12 mouse cellular contexts compared by ENCODE assay signal in genomic region chr4:136699084-136699450, GRCm38 (mm10).
DNase-seq lines count a peak whose midpoint lies in the region; ATAC-seq lines count a peak whose summit lies in the region.
"Had no signal": no experiment of that assay in that cellular context is flagged by ENCODE, and none has a peak within 500 bp of the region (broad histone marks: within the 10 kb centered on the region; RNA-seq: fewer than 3 reads in every experiment).

No protein-coding gene starts in this region.

- no peak overlapping the region for H3K4me3 ChIP-seq in forebrain, embryonic 10.5 days
- H3K4me3 ChIP-seq in forebrain, embryonic 11.5 days (ENCODE audit: low read depth, low read length) = no peak overlapping the region
- H3K4me3 ChIP-seq in embryonic facial prominence, embryonic 13.5 days = no peak overlapping the region
- H3K4me3 ChIP-seq in hindbrain, embryonic 15.5 days = no peak overlapping the region
- H3K4me3 ChIP-seq: liver, embryonic 15.5 days had no signal

- H3K27me3 ChIP-seq in forebrain, embryonic 10.5 days (ENCODE audit: poor library complexity, severe bottlenecking) = no peaks in the 10 kb centered on the region
- no peaks in the 10 kb centered on the region for H3K27me3 ChIP-seq in forebrain, embryonic 11.5 days (ENCODE audit: control insufficient read depth, insufficient read depth, low read length)
- H3K27me3 ChIP-seq in embryonic facial prominence, embryonic 13.5 days = no peaks in the 10 kb centered on the region
- H3K27me3 ChIP-seq in hindbrain, embryonic 15.5 days = no peaks in the 10 kb centered on the region
- H3K27me3 ChIP-seq: liver, embryonic 15.5 days had no signal

- H3K9me3 ChIP-seq in forebrain, embryonic 10.5 days = no peaks in the 10 kb centered on the region
- no peaks in the 10 kb centered on the region for H3K9me3 ChIP-seq in forebrain, embryonic 11.5 days (ENCODE audit: control insufficient read depth, low read length)
- no peaks in the 10 kb centered on the region for H3K9me3 ChIP-seq in embryonic facial prominence, embryonic 13.5 days
- H3K9me3 ChIP-seq in hindbrain, embryonic 15.5 days = no peaks in the 10 kb centered on the region
- H3K9me3 ChIP-seq: liver, embryonic 15.5 days had no signal

- H3K36me3 ChIP-seq in forebrain, embryonic 10.5 days (replicated peaks) = peaks cover 26% of the 10 kb centered on the region
- H3K36me3 ChIP-seq in forebrain, embryonic 11.5 days (ENCODE audit: control insufficient read depth, insufficient read depth, low read length) = no peaks in the 10 kb centered on the region; the same call in 1 of the 2 replicates
- peaks cover 18% of the 10 kb centered on the region for H3K36me3 ChIP-seq in embryonic facial prominence, embryonic 13.5 days
- H3K36me3 ChIP-seq in hindbrain, embryonic 15.5 days = peaks cover 13% of the 10 kb centered on the region
- H3K36me3 ChIP-seq: liver, embryonic 15.5 days had no signal

- 79% methylated on average over 7 of the region's 7 CpGs for WGBS in forebrain, embryonic 10.5 days
- WGBS in forebrain, embryonic 11.5 days = 64% methylated on average over 7 of the region's 7 CpGs
- 56% methylated on average over 7 of the region's 7 CpGs for WGBS in embryonic facial prominence, embryonic 13.5 days
- 46% methylated on average over 7 of the region's 7 CpGs for WGBS in hindbrain, embryonic 15.5 days

- ATAC-seq in forebrain, embryonic 11.5 days (replicated peaks; ENCODE audit: low FRiP score) = no peak
- ATAC-seq in embryonic facial prominence, embryonic 13.5 days (ENCODE audit: insufficient number of reproducible peaks, insufficient read depth, low FRiP score, low TSS enrichment, low read depth) = no peak
- ATAC-seq in hindbrain, embryonic 15.5 days (ENCODE audit: low FRiP score, low read depth) = no peak

- H3K27ac ChIP-seq in forebrain, embryonic 10.5 days = peak overlapping the region; percentile 68; the same call in 1 of the 2 replicates
- no peak overlapping the region for H3K27ac ChIP-seq in forebrain, embryonic 11.5 days (ENCODE audit: low read depth, low read length)
- peak overlapping the region; percentile 22; the same call in 1 of the 2 replicates for H3K27ac ChIP-seq in embryonic facial prominence, embryonic 13.5 days
- H3K27ac ChIP-seq in hindbrain, embryonic 15.5 days (replicated peaks) = peak overlapping the region; percentile 53; the same call in 1 of the 2 replicates
- H3K27ac ChIP-seq: liver, embryonic 15.5 days; macrophage had no signal

- H3K9ac ChIP-seq in forebrain, embryonic 11.5 days (ENCODE audit: low read length) = no peak overlapping the region
- no peak overlapping the region for H3K9ac ChIP-seq in embryonic facial prominence, embryonic 13.5 days
- H3K9ac ChIP-seq in hindbrain, embryonic 15.5 days = no peak overlapping the region
- H3K9ac ChIP-seq: liver, embryonic 15.5 days had no signal

- peaks cover 70% of the 10 kb centered on the region for H3K4me1 ChIP-seq in forebrain, embryonic 10.5 days
- H3K4me1 ChIP-seq in forebrain, embryonic 11.5 days (replicated peaks; ENCODE audit: control insufficient read depth, insufficient read depth, low read length) = peaks cover 13% of the 10 kb centered on the region; the same call in 1 of the 2 replicates
- peaks cover 9% of the 10 kb centered on the region for H3K4me1 ChIP-seq in embryonic facial prominence, embryonic 13.5 days
- H3K4me1 ChIP-seq in hindbrain, embryonic 15.5 days (replicated peaks) = peaks cover 39% of the 10 kb centered on the region
- H3K4me1 ChIP-seq: liver, embryonic 15.5 days had no signal

- H3K4me2 ChIP-seq in forebrain, embryonic 11.5 days (ENCODE audit: low read depth, low read length, severe bottlenecking) = no peak overlapping the region
- no peak overlapping the region for H3K4me2 ChIP-seq in embryonic facial prominence, embryonic 13.5 days
- H3K4me2 ChIP-seq in hindbrain, embryonic 15.5 days = no peak overlapping the region
- H3K4me2 ChIP-seq: liver, embryonic 15.5 days had no signal

- DNase-seq in forebrain, embryonic 10.5 days (ENCODE audit: extremely low spot score, low spot score) = no peak
- DNase-seq in forebrain, embryonic 11.5 days (ENCODE audit: low spot score) = no peak
- peak; percentile 28 for DNase-seq in Muller cell, postnatal 12 days (ENCODE audit: inconsistent ontology term)
- no peak for DNase-seq in kidney, adult 9 months
- DNase-seq in heart, postnatal 4 days = no peak
- DNase-seq in T-cell, adult 2 months (ENCODE audit: low spot score) = no peak
- DNase-seq: gastrocnemius, postnatal 36 days; kidney, adult 8-10 months had no signal
